Mouse (Mus musculus) gastrocnemius, adult 2 months (tissue): Measurements from ENCODE around the gene Klf16. TPM values are rescaled to one million over a fixed set of nuclear protein-coding genes. Genes with fewer than 3 reads are reported as not detected.

Experiments
- DNase-seq: peaks from one replicate; pipeline ENCODE4 v3.0.0; 2022
- H3K27ac ChIP-seq: fragments of 200-600 bp; 2 replicates; pipeline ENCODE4 v1.8.1; 2022; ENCODE audit warnings: mild to moderate bottlenecking
- H3K4me3 ChIP-seq: fragments of 200-600 bp; 2 replicates; pipeline ENCODE4 v1.8.1; 2022; ENCODE audit warnings: mild to moderate bottlenecking, moderate library complexity
- CTCF ChIP-seq: fragments of 200-600 bp; IDR thresholded peaks from 2 replicates; pipeline ENCODE4 v1.8.1; 2022; ENCODE audit warnings: antibody characterized with exemption, mild to moderate bottlenecking, moderate library complexity
- intact Hi-C: fragments of 180-260 bp; cut with DNase I; formaldehyde crosslinking; loops from one replicate; pipeline ENCODE4 v1.15.1; 2025
- total RNA-seq, 2 experiments: library from RNA; stranded (reverse); gene quantifications; 2 replicates each; pipeline ENCODE4 v1.2.3; 2021

Klf16 gene
- total RNA-seq, 2 experiments from 2014 or later: 0.92 to 1.9 TPM

DNA sequence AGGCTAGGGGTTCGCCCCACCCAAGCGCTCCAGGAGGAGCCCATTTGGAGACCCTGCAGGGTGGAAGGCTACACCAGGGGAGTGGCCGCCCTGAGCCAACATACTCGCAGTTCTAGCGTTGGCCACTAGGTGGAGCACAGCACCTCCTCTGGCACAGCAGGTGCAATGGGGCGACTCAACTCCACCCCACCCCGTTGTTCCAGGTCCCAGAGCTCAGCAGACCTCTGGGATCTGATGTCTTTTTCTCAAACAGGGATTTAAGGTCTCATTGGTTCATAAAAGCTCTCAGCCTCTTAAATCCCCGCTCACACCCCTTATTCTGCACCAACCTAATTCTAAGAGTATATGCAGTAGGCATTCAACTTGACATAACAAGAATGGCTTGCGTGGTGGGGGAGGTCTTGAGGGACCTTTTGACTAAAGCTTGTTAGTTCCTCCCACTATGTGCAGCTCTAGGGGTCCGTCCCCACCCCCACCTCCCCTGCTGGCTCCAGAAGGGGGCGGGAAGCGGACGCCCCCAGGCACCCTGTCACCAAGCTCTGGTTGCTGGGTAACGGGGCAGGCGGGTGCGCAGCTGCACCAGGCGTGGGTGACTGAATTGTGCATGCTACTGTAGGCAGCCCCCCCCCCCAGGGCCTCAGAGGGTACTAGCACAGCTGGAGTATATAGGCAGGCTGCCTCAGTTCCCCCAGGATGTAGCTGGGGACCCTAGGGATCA is 10.6 kb downstream of the Klf16 start:
- Histone ChIP-seq H3K4me3 (no peak overlapping the region), H3K27ac (no peak overlapping the region)
- intact Hi-C loops: no loop called here
- TF ChIP-seq CTCF: no peak; the same call in 1 of the 2 replicates
- peak; percentile 90 for DNase-seq

DNA sequence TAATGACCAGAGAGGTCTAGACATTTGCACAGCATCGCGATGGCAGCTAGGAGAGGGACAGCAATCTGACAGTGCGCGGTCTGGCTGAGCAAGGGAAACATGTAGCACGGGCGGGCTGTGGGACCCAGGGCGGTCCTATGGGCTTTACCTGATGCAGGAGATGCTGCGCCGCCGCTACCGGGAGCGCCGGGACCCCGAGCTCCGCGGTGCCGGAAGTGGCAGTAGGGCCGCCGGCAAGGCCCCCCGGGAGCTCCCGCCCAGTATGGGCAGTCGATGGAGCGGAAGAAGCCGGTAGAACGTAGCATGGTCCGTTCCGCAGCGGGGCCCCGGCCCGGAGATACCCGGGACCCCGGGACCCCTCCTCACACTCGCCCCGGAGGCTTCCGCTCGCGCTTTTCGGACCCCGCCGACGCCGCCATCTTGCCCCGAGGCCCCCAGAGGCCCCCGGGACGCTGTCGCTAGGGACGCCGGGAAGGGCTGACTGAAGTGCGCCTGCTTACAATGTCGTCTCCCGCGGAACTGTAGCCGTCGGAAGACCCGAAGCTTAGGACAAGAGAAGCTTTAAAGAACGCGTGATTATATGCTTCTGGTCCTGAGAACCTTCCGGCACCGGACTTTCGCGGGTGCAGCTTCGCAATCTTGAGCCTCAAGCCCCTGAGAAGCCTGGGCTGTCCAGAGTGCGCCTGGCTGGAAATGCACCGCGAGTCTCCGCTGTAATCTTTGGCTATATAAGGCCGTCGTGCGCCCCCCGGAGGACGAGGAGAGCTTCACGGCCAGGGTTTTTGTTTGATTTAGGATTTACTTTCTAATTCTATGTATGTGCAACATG is 15.8 kb downstream of the Klf16 start, which contains the start of gene Rexo1:
Gene Rexo1, minus strand, starts transcription at position 445 of the 829 bp plus-strand sequence.
- H3K4me3 ChIP-seq: peak within 1 kb of the TSS; percentile 81
- intact Hi-C loops: no loop called here
- TF ChIP-seq CTCF: peak; percentile 81

DNA sequence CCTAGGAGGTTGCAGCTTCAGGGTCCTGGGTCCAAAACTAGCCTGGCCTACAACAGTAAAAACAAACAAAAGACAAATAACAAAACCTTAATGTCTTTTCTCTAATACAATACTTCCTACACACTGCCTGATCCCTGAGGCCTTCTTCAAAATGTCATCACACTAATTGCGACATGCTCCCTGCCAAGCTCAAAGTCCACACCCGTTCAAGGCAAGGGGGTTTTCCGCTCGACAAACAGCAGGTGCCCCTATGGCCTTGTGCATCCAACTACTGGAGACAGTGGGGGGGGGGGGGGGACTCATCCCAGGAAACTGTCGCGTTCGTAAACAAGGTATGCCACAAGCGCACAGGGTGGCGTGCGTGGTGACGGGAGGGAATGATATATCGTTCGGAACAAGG is 16.5 kb downstream of the Klf16 start:
- TF ChIP-seq CTCF: no peak
- H3K27ac ChIP-seq: peak overlapping the region; percentile 97
- DNase-seq: no peak
- intact Hi-C loops: no loop called here
- H3K4me3 ChIP-seq: peak overlapping the region; percentile 81

More for the DNA sequence above, 15.8 kb downstream of the Klf16 start, which contains the start of gene Rexo1:
- peak; percentile 94 for DNase-seq
- peak within 1 kb of the TSS; percentile 97 for H3K27ac ChIP-seq

DNA sequence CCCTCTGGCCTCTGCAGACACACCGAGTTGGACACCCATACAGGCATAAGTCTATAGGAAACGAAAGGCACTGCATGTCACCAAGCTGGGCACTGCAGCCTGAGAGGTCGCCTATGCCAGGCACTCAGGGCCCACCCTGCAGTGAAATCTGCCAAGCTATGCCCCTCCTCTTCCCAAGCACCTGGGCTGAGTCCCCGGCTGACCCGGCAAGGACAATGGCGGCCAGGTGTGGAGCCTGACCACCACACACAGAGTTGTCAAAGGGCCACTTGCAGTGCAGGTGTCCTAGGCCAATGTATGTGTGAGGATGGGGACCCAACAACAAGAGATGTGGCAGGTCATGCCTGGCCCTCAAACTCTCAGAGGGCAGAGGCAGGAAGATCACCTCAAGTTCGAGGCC is 17.7 kb downstream of the Klf16 start:
- DNase-seq: no peak
- intact Hi-C loops: no loop called here
- no peak for TF ChIP-seq CTCF
- Histone ChIP-seq H3K27ac (no peak overlapping the region), H3K4me3 (peak overlapping the region; percentile 23)

DNA sequence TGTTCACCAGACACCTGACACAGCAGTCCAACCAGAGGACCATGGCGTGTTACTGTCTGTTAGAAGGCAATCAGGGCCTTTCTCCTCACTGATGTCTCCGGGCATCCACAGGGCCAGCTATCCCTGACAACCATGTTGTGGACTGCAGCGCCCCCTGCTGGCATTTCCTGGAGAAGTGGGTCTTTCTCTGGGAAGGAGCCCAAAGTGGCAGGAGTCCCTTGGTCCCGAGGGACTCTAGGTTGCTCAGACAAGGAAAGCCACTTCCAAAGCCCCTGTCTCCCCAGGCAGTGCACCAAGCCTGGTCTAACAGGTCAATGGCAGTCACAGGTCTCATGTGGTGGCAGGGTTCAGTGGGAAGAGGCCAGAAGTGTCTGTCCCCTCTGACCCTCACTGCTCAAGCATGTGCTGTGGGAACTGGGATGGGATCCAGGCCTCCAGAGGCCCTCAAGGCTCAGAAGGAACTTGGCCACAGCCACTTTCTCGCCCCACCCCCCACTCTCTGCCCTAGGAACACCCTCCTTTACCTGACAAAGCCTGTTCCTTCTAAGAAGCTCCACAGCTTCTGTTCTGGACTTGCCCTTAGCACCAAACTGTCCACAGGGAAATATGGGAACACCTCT is 19.7 kb downstream of the Klf16 start:
- Histone ChIP-seq H3K27ac (peak overlapping the region; percentile 59), H3K4me3 (0 out of 2 replicates have a peak overlapping the region, but pooled peaks have one; percentile 7)
- TF ChIP-seq CTCF: peak; percentile 80
- DNase-seq: peak; percentile 80
- intact Hi-C loops: no loop called here

DNA sequence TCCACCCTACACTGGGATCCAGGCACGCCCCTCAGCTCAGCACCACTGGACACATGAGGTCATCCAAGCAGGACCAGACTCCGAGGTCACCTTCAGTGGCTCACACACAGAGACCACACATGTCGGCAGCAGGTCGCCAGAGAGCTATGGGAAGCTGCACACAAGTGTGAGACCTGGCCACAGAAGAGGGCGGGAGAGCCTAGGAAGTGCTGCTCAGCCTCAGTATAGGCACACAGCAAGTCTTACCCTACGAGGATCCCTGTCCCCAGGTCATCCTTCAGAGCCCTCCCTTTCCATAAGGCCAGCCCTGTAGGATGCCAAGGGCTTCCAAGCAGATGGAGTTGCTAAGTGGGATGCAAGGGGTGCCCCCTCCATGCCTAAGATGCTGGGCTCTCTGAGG is 23.1 kb downstream of the Klf16 start:
- TF ChIP-seq CTCF: no peak
- DNase-seq: no peak
- Histone ChIP-seq H3K4me3 (no peak overlapping the region), H3K27ac (no peak overlapping the region)
- intact Hi-C loops: loop anchor here (5.0 kb wide), 1 partner anchor 42 kb away; no protein-coding TSS in a partner anchor

DNA sequence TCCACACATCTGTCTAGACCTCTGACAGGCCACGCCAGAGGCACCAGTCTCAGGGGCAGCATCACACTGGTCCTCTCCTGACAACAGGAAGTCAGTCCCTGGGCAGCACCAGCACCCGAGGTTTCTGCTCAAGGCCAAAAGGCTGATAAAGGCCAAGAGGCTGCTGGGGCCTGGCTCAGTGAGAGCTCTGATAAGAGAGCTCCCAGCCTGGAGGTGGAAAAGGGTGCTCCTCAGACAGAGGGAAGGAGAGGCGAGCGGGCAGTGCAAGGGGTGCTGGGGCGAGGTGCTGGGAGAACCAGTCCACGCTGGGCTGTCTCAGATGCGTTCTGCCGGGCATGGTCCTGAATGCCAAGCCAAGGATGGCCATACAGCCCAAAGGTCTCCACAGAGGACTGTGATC is 23.5 kb downstream of the Klf16 start:
- Histone ChIP-seq H3K4me3 (no peak overlapping the region), H3K27ac (no peak overlapping the region)
- DNase-seq: no peak
- no peak for TF ChIP-seq CTCF
- intact Hi-C loops: loop anchor here (5.0 kb wide), 1 partner anchor 41 kb away; no protein-coding TSS in a partner anchor

DNA sequence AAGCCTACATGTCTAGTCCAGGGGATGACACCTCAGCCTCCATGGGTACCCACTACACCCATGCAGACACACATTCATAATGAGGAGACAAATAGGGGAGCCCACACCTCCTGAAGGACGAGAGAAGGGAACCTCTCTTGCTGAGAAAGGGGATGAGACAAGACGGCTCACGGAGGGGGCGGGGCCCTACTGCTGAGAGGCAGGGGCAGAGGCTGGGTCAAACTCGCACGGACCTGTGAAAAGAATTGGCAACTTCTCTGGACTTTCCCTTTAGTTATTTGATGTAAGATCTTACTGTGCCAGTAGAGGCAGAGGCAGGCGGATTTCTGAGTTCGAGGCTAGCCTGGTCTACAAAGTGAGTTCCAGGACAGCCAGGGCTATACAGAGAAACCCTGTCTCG is 24.8 kb downstream of the Klf16 start:
- DNase-seq: no peak
- no peak for TF ChIP-seq CTCF
- intact Hi-C loops: loop anchor here (5.0 kb wide), 1 partner anchor 40 kb away; no protein-coding TSS in a partner anchor
- no peak overlapping the region for H3K4me3 ChIP-seq
- no peak overlapping the region for H3K27ac ChIP-seq

DNA sequence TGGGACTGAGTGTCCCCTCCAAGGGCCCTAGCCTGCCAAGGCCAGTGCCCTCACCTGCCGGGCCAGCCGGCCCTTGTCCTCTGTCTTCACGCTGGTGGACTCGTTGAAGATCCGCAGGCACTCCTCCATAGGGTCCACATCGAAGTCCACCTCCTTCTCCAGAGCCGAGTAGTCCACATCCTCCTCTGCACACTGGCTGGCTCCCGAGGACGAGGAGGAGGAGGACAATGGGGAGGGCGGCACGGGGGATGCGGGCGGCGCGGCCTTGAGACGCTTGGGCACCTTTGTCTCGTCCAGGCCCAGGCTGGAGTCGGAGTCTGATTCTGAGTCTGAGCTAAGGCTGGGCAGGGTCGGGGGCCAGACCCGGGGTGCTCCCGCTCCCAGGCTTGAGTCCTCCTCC is 27.8 kb downstream of the Klf16 start:
- no peak for DNase-seq
- no peak overlapping the region for H3K27ac ChIP-seq
- intact Hi-C loops: loop anchor here (2.0 kb wide), 1 partner anchor 102 kb away; no protein-coding TSS in a partner anchor
- no peak for TF ChIP-seq CTCF
- no peak overlapping the region for H3K4me3 ChIP-seq

DNA sequence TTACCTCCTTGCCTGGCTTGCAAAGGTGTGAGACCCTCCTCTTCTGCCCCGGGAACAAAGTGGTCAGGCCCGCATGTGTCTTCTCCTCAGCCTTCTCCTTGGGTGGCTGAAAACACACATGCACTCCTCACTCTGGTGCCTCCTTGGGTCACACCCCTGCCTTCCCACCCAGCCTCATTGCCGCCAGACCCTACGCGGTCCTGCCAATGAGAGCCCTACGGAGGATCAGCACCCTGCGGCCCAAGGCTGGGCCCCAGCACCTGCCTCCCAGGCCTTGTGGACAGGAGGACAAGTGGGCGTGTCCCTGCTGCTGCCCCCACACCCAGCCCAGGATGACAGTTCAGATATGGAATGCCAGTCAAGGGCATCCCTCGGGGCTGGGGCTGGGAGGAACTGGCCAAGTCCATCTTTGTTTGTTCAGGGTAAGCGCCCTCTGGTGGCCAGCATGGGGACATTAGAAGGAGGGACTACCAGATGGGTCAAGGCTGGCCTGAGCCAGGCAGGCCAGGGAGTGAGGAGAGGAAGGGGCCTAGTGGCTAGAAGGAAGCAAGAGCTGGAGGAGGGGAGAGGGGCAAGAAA is 28.6 kb downstream of the Klf16 start:
- intact Hi-C loops: loop anchor here (2.0 kb wide), 1 partner anchor 102 kb away; no protein-coding TSS in a partner anchor
- peak; percentile 79 for DNase-seq
- Histone ChIP-seq H3K4me3 (no peak overlapping the region), H3K27ac (no peak overlapping the region)
- TF ChIP-seq CTCF: peak; percentile 83

DNA sequence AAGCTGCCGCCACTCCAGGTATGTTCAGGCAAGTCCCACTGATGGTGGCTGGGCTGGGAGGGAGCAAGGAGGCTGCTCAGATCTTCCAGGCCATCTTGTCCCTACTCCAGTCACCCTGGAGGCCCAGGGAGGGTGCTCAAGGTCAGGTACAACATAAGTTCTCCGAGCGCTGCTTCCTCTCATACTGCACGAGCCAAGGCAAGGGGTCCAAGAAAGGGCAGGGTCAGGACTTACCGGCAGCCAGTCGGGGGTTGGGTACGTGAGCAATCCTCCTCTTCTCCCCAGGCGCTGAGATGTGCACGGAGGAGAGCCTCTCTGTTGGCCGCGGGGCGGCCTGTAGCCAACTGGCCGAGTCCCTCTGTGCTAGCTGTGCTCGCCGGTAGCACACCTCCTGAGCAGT is 29.6 kb downstream of the Klf16 start:
- intact Hi-C loops: no loop called here
- DNase-seq: no peak
- no peak overlapping the region for H3K27ac ChIP-seq
- no peak overlapping the region for H3K4me3 ChIP-seq
- no peak for TF ChIP-seq CTCF

DNA sequence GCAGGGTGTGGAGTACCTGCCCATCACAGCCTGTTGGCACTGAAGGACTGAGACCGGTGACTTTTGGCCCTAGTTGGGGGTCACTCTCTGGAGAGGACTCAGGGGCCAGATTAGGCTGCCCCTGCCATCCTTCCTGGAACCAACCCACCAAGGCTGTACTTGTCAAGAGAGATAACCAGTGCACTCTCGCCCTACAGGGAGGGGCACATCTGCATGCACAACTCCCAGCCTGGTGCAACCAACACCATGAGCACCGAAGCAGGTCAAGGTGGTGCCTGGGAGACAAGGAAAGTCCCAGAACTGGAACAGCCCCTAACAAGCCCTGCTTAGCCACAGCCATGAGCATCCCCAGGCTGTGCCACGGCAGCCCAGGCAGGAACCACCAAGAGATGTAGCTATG is 30.2 kb downstream of the Klf16 start:
- no peak for DNase-seq
- no peak for TF ChIP-seq CTCF
- no peak overlapping the region for H3K27ac ChIP-seq
- no peak overlapping the region for H3K4me3 ChIP-seq
- intact Hi-C loops: no loop called here

DNA sequence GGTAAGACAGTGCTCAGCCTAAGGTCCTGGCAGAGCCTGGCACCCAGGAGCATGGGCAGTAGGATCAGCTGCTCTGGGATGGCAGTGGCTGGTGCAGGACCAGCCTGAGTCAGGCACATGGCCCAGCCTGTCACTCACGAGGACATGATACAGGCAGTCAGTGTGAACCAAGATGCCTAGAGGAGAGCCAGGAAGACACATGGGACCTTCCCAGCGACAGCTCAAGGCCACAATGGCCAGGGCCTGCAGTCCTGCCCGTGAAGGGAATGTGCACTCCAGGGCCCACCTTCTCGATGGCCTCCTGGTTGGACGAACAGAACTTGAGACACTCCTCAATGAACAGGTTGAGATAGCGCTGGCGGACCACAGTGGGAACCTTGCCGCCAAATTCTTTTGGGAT is 31.5 kb downstream of the Klf16 start:
- intact Hi-C loops: no loop called here

More for the DNA sequence above, 31.5 kb downstream of the Klf16 start:
- H3K27ac ChIP-seq: no peak overlapping the region
- DNase-seq: no peak
- no peak for TF ChIP-seq CTCF
- H3K4me3 ChIP-seq: no peak overlapping the region
